Mouse (Mus musculus): ENCODE data around the gene BC004004.

The BC004004 gene

GRCm38 (mm10) chr17:29268682-29269348, at the start of gene BC004004:
TSS of gene BC004004 (plus strand) at chr17:29268788.
- ChIA-PET CTCF (interaction anchor here (0.6 to 2.2 kb wide), 51 partner anchors 9 to 392 kb away, joined by 3 to 27 read pairs (median 4); partner anchors contain the start of genes Mtch1 (in 2 of the 4) and Fgd2 (in 1 of the 4)), POLR2A (interaction anchor here in 3 of 4 experiments (0.6 to 3.1 kb wide), 45 partner anchors 8 to 1565 kb away, joined by 3 to 20 read pairs (median 4); partner anchors contain the start of genes Mtch1 (in 2 of the 3), Gm28043 (in 1 of the 3), Rnf8 (in 1 of the 3) and Srsf3 (in 1 of the 3))

- POLR2A ChIA-PET = interaction anchor here in 2 of 4 experiments (0.7 to 1.5 kb wide), 6 partner anchors 10 to 76 kb away, joined by 3 to 4 read pairs (median 3); no protein-coding TSS in a partner anchor
- CTCF ChIA-PET = interaction anchor here in 1 of 4 experiments (1.4 kb wide), 1 partner anchor 49 kb away, joined by 4 read pairs; no protein-coding TSS in a partner anchor
Measured at GRCm38 (mm10) chr17:29220631-29221030, 48.0 kb upstream of the BC004004 start.

DNA sequence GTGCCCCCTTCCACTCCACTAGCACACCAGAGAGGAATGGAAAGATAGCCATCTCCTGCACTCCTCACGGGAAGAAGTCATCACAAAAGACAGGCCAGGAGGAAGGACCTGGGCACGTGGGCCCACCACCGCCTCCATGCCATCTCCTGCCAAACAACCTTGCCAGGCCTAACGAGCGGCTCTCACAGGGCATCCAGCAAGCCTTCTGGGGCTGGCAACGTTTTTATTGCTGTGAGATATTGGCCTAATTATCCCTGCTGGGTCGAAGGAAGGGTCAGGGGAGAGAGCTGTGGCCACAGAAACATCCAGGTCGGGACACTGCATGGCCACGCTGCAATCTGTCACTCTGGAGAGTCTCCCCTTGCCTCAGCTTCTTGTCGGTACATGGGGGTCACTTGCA, 37.5 kb upstream of the BC004004 start:
- ChIA-PET CTCF (interaction anchor here in 2 of 4 experiments (0.8 to 1.2 kb wide), 3 partner anchors 31 to 140 kb away, joined by 3 read pairs; no protein-coding TSS in a partner anchor), POLR2A (interaction anchor here in 2 of 4 experiments (0.8 to 1.1 kb wide), 6 partner anchors 10 to 180 kb away, joined by 3 to 4 read pairs (median 3); no protein-coding TSS in a partner anchor)

GRCm38 (mm10) chr17:29236111-29236510, 32.5 kb upstream of the BC004004 start:
- CTCF ChIA-PET = interaction anchor here in 1 of 4 experiments (2.0 kb wide), 1 partner anchor 10 kb away, joined by 5 read pairs; no protein-coding TSS in a partner anchor

GRCm38 (mm10) chr17:29237267-29237771, 31.3 kb upstream of the BC004004 start:
- ChIA-PET CTCF (interaction anchor here in 3 of 4 experiments (1.0 to 2.0 kb wide), 3 partner anchors 9 to 134 kb away, joined by 3 to 6 read pairs (median 5); no protein-coding TSS in a partner anchor), POLR2A (interaction anchor here in 2 of 4 experiments (0.8 to 0.9 kb wide), 2 partner anchors 25 to 192 kb away, joined by 3 read pairs; no protein-coding TSS in a partner anchor)

More at GRCm38 (mm10) chr17:29236111-29236510, 32.5 kb upstream of the BC004004 start:
- POLR2A ChIA-PET = interaction anchor here in 1 of 4 experiments (0.8 kb wide), 1 partner anchor 9 kb away, joined by 3 read pairs; no protein-coding TSS in a partner anchor

- ChIA-PET POLR2A (interaction anchor here in 2 of 4 experiments (0.8 to 1.7 kb wide), 8 partner anchors 12 to 193 kb away, joined by 3 to 6 read pairs (median 3); no protein-coding TSS in a partner anchor), CTCF (interaction anchor here in 3 of 4 experiments (0.5 to 2.1 kb wide), 11 partner anchors 9 to 209 kb away, joined by 3 to 7 read pairs (median 4); partner anchors contain the start of gene BC004004 (in 1 of the 3))
Measured at GRCm38 (mm10) chr17:29237772-29238420, 30.7 kb upstream of the BC004004 start, which contains the start of gene Cpne5. TSS of gene Cpne5 (minus strand) at chr17:29238167.

- ChIA-PET CTCF (interaction anchor here in 3 of 4 experiments (0.5 to 2.1 kb wide), 11 partner anchors 8 to 209 kb away, joined by 3 to 7 read pairs (median 4); partner anchors contain the start of gene BC004004 (in 1 of the 3)), POLR2A (interaction anchor here in 2 of 4 experiments (0.8 to 1.7 kb wide), 6 partner anchors 11 to 172 kb away, joined by 3 to 6 read pairs (median 4); no protein-coding TSS in a partner anchor)
Measured at GRCm38 (mm10) chr17:29238421-29238945, 30.1 kb upstream of the BC004004 start.

DNA sequence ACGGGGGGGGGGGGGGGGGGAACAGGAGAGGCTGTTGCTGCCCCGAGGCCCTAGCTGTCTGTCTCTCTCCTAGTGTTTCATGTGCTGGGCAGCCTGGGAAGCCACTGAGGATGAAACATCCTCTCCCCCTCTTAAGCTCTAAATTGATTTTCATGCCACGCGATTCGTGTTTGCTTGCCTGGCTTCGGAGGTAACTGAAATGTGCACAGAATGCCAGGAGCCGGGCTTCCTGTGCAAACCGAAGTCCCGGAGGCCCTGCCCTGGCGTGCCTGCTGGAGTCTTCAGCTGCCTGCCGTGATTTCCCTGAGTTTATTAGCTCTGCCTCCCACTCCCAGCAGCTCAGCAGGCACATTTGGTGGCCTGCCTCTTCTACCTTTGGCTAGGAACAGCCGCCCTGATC, 23.7 kb upstream of the BC004004 start:
- POLR2A ChIA-PET = interaction anchor here (0.5 to 5.5 kb wide), 41 partner anchors 8 to 303 kb away, joined by 3 to 24 read pairs (median 4); partner anchors contain the start of gene Srsf3 (in 1 of the 4)
- CTCF ChIA-PET = interaction anchor here (0.5 to 4.4 kb wide), 23 partner anchors 11 to 435 kb away, joined by 3 to 33 read pairs (median 5); partner anchors contain the start of gene BC004004 (in 3 of the 4)

DNA sequence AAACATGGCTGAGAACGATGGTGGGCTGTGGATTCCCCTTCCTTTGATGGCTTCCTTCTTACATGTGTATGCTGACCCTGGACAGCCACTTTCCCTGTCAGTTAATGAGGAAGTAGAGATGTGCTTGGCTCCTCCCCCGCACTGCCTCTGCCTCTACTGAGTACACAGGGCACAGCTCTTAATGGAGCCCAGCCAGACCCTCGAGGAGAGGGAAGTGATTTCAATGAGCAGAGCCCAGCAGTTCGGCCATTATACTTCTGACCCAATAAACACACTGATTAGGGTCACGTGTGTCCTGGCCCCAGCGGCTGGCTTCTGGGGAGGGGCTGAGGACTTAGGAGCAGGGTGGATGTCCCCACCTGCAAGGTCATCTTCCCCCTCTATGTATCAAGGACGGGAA, 22.9 kb upstream of the BC004004 start:
- ChIA-PET POLR2A (interaction anchor here (0.6 to 5.5 kb wide), 51 partner anchors 9 to 304 kb away, joined by 3 to 24 read pairs (median 4); partner anchors contain the start of gene Srsf3 (in 1 of the 4)), CTCF (interaction anchor here (0.7 to 4.4 kb wide), 46 partner anchors 8 to 266 kb away, joined by 3 to 33 read pairs (median 6); partner anchors contain the start of genes BC004004 (in 4 of the 4), Cpne5 (in 1 of the 4) and Fgd2 (in 1 of the 4))

DNA sequence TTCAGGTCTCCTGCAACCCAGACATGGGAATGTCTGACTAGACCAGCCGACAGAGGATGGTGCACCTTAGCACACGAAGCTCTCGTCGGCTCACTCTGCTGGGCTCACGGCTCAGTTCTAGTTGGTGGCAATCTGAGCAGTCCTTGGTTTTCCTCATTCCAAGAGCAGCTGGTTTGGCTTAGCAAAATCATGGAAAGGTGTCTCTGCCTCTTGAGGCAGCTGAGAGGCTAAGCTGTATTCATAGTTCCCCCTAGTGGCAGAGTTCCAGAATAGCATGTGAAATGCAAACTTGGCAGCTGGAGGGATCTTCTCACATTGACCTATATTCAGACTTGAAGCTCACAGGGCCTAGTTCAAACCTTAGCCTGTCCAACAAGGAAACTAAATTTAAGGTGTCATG, 22.0 kb upstream of the BC004004 start:
- POLR2A ChIA-PET = interaction anchor here (0.5 to 5.5 kb wide), 61 partner anchors 8 to 305 kb away, joined by 3 to 24 read pairs (median 4); no protein-coding TSS in a partner anchor

GRCm38 (mm10) chr17:29247881-29248280, 20.7 kb upstream of the BC004004 start:
- ChIA-PET POLR2A (interaction anchor here in 2 of 4 experiments (0.5 to 5.5 kb wide), 7 partner anchors 13 to 296 kb away, joined by 3 to 24 read pairs (median 3); no protein-coding TSS in a partner anchor), CTCF (interaction anchor here in 3 of 4 experiments (0.5 to 4.4 kb wide), 11 partner anchors 8 to 668 kb away, joined by 3 to 33 read pairs (median 5); no protein-coding TSS in a partner anchor)

More for the DNA sequence above, 22.0 kb upstream of the BC004004 start:
- CTCF ChIA-PET = interaction anchor here (0.6 to 4.4 kb wide), 77 partner anchors 8 to 370 kb away, joined by 3 to 33 read pairs (median 4); partner anchors contain the start of genes BC004004 (in 3 of the 4), Cpne5 (in 2 of the 4), Cdkn1a (in 1 of the 4) and Fgd2 (in 1 of the 4)

GRCm38 (mm10) chr17:29249512-29249911, 19.1 kb upstream of the BC004004 start:
- ChIA-PET POLR2A (interaction anchor here in 3 of 4 experiments (0.6 to 3.5 kb wide), 18 partner anchors 10 to 224 kb away, joined by 3 to 13 read pairs (median 3); partner anchors contain the start of genes BC004004 (in 1 of the 3) and Ppil1 (in 1 of the 3)), CTCF (interaction anchor here in 3 of 4 experiments (0.6 to 2.7 kb wide), 13 partner anchors 10 to 486 kb away, joined by 3 to 11 read pairs (median 3); partner anchors contain the start of gene BC004004 (in 2 of the 3))

DNA sequence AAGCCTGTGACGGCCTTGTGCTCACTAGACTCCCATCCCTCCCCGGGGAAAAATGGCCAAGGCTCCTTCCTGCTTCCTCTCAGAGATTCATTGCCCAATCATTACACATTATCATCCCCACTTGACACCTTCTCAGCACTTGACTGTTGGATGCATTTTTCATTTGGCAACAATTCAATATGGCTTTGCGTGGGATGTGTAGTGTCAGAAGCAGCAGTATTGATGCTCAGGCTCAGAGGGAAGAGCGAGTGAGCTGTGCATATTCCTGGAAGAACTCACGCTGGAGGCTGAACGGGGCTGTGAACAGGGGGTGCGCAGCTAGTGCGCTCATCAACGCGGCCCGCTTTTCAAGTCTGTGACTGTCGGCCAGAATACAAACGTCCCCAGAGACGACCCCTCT, 17.6 kb upstream of the BC004004 start:
- POLR2A ChIA-PET = interaction anchor here in 2 of 4 experiments (2.0 to 3.5 kb wide), 2 partner anchors 10 kb away, joined by 7 to 13 read pairs; no protein-coding TSS in a partner anchor
- CTCF ChIA-PET = interaction anchor here in 3 of 4 experiments (0.6 to 2.7 kb wide), 4 partner anchors 11 to 206 kb away, joined by 3 to 15 read pairs (median 6); partner anchors contain the start of gene BC004004 (in 1 of the 3)

DNA sequence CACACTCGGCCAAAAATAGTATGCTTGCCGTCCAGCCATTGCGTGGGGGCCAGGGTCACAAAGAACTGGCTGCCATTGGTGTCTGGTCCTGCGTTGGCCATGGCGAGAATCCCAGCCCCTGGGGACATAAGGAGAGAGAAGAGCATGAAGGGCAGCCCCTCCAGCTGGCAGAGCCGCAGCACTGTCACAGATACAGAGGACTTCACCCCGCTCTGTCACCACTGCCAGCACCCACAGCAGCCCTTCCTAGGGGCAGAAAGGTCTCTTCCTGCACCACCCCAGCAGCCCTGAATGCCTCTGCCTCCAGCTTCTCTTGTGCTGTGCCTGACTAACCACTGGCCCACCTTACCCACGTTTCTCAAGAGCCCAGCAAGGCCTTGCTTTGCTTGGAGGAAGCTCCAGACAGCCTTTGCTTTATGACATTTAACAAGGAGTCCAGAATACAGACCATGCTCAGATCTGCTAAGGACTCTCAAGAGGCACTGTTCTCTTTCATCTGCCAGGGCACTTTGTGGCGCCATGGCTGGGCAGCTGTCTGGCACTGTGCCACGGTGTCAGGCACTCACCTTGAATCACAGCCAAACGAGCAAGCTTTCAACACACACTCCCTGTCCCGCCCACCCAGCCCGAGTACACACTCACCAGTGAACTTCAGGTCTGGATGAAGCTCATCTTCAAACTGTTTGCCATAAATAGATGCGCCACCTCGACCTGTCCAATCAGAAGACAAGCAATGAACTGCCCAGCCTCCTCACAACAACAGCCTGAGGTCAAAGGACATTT, 16.8 kb upstream of the BC004004 start:
- CTCF ChIA-PET = interaction anchor here in 2 of 4 experiments (0.6 to 1.6 kb wide), 6 partner anchors 9 to 81 kb away, joined by 3 to 5 read pairs (median 4); partner anchors contain the start of genes BC004004 (in 1 of the 2) and Cpne5 (in 1 of the 2)
- POLR2A ChIA-PET = interaction anchor here in 3 of 4 experiments (0.5 to 3.5 kb wide), 14 partner anchors 9 to 643 kb away, joined by 3 to 13 read pairs (median 3); no protein-coding TSS in a partner anchor

DNA sequence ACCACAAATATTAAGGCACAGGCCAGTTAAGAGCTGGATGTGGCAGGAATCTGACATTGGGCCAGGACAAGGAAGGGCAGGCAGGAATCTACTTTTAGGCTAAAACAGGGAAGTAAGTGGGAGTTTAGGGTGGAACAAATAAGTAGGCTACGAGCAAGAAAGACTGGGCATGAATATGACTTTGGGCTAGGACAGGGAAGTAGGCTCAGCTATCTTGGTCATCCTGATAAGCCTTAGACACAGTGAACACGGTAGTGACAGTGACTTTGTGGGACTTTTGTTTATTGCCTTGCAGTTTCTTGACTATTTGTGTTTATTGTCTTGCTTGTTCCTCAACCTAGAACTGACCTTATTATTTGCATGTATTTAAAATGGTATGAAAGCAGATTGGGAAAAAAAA, 15.4 kb upstream of the BC004004 start:
- POLR2A ChIA-PET = interaction anchor here in 2 of 4 experiments (0.7 to 2.8 kb wide), 4 partner anchors 9 to 108 kb away, joined by 3 to 7 read pairs (median 4); no protein-coding TSS in a partner anchor
- CTCF ChIA-PET = interaction anchor here in 2 of 4 experiments (0.7 to 1.6 kb wide), 2 partner anchors 15 to 291 kb away, joined by 5 to 6 read pairs; partner anchors contain the start of gene BC004004 (in 1 of the 2)
